Mouse (Mus musculus) ovary, postnatal 10 days (tissue): Measurements from ENCODE around the gene Adgrg6.

Experiments
- DNase-seq: peaks from one replicate; pipeline ENCODE4 v3.0.0; 2022; ENCODE audit warnings: low spot score

The Adgrg6 gene

GRCm38 (mm10) chr10:14385574-14385973 is 159.9 kb downstream of the Adgrg6 start:
- no peak for DNase-seq

- DNase-seq = no peak
Measured at GRCm38 (mm10) chr10:14365065-14365589, 180.3 kb downstream of the Adgrg6 start.

GRCm38 (mm10) chr10:14363226-14363625 is 182.2 kb downstream of the Adgrg6 start:
- no peak for DNase-seq

GRCm38 (mm10) chr10:14358271-14358670 is 187.2 kb downstream of the Adgrg6 start:
- DNase-seq = no peak
